Mouse (Mus musculus) myocyte (in vitro differentiated cells): ENCODE results near the gene Sh3rf1. TPM values are rescaled to one million over a fixed set of nuclear protein-coding genes. Genes with fewer than 3 reads are reported as not detected.

Experiments used
- H3K27me3 ChIP-seq: one replicate; pipeline ENCODE4 v1.6.1; 2011; ENCODE audit not compliant: control insufficient read depth, insufficient read depth, insufficient read length
- H3K36me3 ChIP-seq: one replicate; pipeline ENCODE4 v1.6.1; 2011; ENCODE audit not compliant: control insufficient read depth, insufficient read depth
- H3K4me2 ChIP-seq: one replicate; pipeline ENCODE4 v1.6.1; 2011; ENCODE audit warnings: low read depth, control low read depth
- H3K4me3 ChIP-seq: one replicate; pipeline ENCODE4 v1.5.1; 2011; ENCODE audit warnings: mild to moderate bottlenecking, control low read depth, moderate library complexity
- H3K79me2 ChIP-seq: one replicate; pipeline ENCODE4 v1.6.1; 2011; ENCODE audit not compliant: control insufficient read depth, insufficient read depth
- H3ac ChIP-seq: one replicate; pipeline ENCODE4 v1.6.1; 2011; ENCODE audit not compliant: control insufficient read depth, insufficient read length
- CEBPB ChIP-seq: IDR thresholded peaks from 2 replicates; pipeline ENCODE4 v1.6.1; 2011; ENCODE audit warnings: mild to moderate bottlenecking, moderate library complexity; ENCODE audit not compliant: poor library complexity, insufficient read depth, severe bottlenecking
- E2F4 ChIP-seq: IDR thresholded peaks from one replicate; pipeline ENCODE4 v1.6.1; 2011; ENCODE audit warnings: mild to moderate bottlenecking, control low read depth, moderate library complexity; ENCODE audit not compliant: insufficient read depth
- MAX ChIP-seq: IDR thresholded peaks from one replicate; pipeline ENCODE4 v1.6.1; 2011; ENCODE audit warnings: low read depth, mild to moderate bottlenecking, control low read depth
- MYOD1 ChIP-seq, 3 experiments: IDR thresholded peaks; one replicate each; pipeline ENCODE4 v1.6.1; 2011; ENCODE audit warnings: control low read depth in 2 of 3, low read depth in 2 of 3, mild to moderate bottlenecking in 2 of 3, moderate library complexity in 1 of 3; ENCODE audit not compliant: insufficient read length in 2 of 3, control insufficient read depth in 1 of 3
- MYOG ChIP-seq, 3 experiments: IDR thresholded peaks; one replicate each; pipeline ENCODE4 v1.6.1; 2011; ENCODE audit warnings: control low read depth in 2 of 3, low read depth in 2 of 3, mild to moderate bottlenecking in 2 of 3; ENCODE audit not compliant: insufficient read length in 2 of 3, control insufficient read depth in 1 of 3, insufficient read depth in 1 of 3
- POLR2A ChIP-seq: IDR thresholded peaks from one replicate; pipeline ENCODE4 v1.6.1; 2011; ENCODE audit warnings: low read depth, mild to moderate bottlenecking, control low read depth, moderate library complexity; ENCODE audit not compliant: insufficient read length
- POLR2AphosphoS2 ChIP-seq: IDR thresholded peaks from one replicate; pipeline ENCODE4 v1.6.1; 2011; ENCODE audit warnings: low read depth, control low read depth; ENCODE audit not compliant: insufficient read length
- REST ChIP-seq: IDR thresholded peaks from one replicate; pipeline ENCODE4 v1.6.1; 2011; ENCODE audit warnings: mild to moderate bottlenecking, control low read depth, moderate library complexity; ENCODE audit not compliant: insufficient read depth, insufficient read length
- SRF ChIP-seq: IDR thresholded peaks from one replicate; pipeline ENCODE4 v1.6.1; 2011; ENCODE audit warnings: low read depth; ENCODE audit not compliant: control insufficient read depth, insufficient read length
- TCF12 ChIP-seq: IDR thresholded peaks from one replicate; pipeline ENCODE4 v1.6.1; 2011; ENCODE audit warnings: mild to moderate bottlenecking, control low read depth; ENCODE audit not compliant: poor library complexity, insufficient read depth, severe bottlenecking
- TCF3 ChIP-seq: IDR thresholded peaks from one replicate; pipeline ENCODE4 v1.6.1; 2011; ENCODE audit warnings: low read depth, control low read depth; ENCODE audit not compliant: insufficient read length
- USF1 ChIP-seq: IDR thresholded peaks from one replicate; pipeline ENCODE4 v1.6.1; 2011; ENCODE audit warnings: low read depth, mild to moderate bottlenecking, control low read depth, moderate library complexity
- polyA plus RNA-seq: library from polyadenylated mRNA; unstranded; fragments of >200 nt; fragmentation: generic; extraction: Trizol; gene quantifications from one replicate; pipeline ENCODE4 v1.2.1, GENCODE M21; 2012; ENCODE audit warnings: missing spikeins

The Sh3rf1 gene
- polyA plus RNA-seq, 1 experiment, result 4.2 TPM

DNA sequence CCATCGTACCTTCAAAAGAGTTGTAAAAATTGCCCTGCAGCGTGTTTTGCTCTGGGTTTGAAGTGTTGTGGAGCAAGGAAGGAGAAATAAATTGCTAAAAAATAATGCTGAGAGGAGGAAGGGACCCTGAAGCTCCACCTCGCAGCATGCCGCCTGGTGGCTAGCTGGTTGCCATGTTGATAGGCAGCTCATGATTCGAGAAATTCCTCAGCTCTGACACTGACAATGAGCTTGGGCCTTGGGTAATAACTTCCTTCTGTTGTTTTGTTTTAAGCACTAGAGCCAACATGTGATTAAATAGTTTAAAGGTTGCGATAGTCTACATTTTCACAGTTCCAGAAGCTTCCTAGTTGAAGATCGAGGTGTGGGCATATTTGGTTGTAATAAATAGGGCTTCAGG is 89.3 kb downstream of the Sh3rf1 start:
- H3ac ChIP-seq, result no peak overlapping the region
- no peaks in the 10 kb centered on the region for H3K36me3 ChIP-seq
- H3K4me2 ChIP-seq, result no peak overlapping the region
- H3K27me3 ChIP-seq, result no peaks in the 10 kb centered on the region
- no peaks in the 10 kb centered on the region for H3K79me2 ChIP-seq
- H3K4me3 ChIP-seq, result no peak overlapping the region
- no peak for TF ChIP-seq REST
- no peak for TF ChIP-seq SRF
- no peak for TF ChIP-seq MYOG (IDR thresholded peaks at IDR 0.05; ENCODE audit: control insufficient read depth in 1 of 3, insufficient read depth in 1 of 3, insufficient read length in 2 of 3, low read depth in 2 of 3)
- no peak for TF ChIP-seq CEBPB
- no peak for TF ChIP-seq POLR2A
- TF ChIP-seq TCF3, result no peak
- TF ChIP-seq USF1, result no peak
- TF ChIP-seq E2F4, result no peak
- TF ChIP-seq POLR2AphosphoS2, result no peak
- TF ChIP-seq MAX, result no peak
- no peak for TF ChIP-seq TCF12

DNA sequence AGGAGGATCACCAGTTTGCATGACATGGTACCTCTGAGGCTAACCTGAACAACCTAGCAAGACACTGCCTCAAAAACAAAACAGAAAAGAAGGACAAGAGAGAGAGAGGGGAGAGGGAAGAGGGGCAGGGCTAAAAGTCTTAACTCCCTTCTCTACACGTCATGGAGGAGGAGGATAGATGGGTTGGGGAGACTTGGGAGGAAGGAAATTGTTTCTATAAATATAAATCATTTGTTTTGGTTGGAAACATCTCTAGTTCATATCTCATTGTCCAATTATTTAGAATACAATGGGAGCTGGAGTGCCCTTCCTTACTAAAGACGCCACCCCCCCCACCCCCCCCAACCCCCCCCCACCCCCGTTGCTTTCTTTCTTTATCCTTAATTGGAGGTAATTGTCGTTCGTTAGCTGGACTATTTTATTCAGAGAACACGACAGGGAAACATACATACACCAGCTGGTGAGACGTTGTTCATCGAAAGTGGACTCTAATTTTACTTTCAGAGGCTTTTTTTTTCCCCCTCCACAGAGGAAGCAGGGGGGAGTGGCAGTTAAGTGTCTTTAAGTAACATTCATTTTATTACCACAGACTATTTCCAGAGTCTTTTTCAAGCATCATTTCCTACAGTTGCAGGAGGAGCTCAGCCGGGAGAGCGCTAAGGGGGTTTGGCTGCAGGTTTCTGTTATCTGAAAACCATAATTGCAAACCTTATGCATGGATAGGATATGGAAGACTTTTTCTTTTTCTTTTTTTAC is 92.5 kb downstream of the Sh3rf1 start:
- Histone ChIP-seq H3K27me3 (no peaks in the 10 kb centered on the region), H3ac (no peak overlapping the region), H3K4me2 (no peak overlapping the region), H3K4me3 (no peak overlapping the region), H3K36me3 (no peaks in the 10 kb centered on the region), H3K79me2 (no peaks in the 10 kb centered on the region)
- TF ChIP-seq TCF3, result no peak
- TF ChIP-seq TCF12, result no peak

DNA sequence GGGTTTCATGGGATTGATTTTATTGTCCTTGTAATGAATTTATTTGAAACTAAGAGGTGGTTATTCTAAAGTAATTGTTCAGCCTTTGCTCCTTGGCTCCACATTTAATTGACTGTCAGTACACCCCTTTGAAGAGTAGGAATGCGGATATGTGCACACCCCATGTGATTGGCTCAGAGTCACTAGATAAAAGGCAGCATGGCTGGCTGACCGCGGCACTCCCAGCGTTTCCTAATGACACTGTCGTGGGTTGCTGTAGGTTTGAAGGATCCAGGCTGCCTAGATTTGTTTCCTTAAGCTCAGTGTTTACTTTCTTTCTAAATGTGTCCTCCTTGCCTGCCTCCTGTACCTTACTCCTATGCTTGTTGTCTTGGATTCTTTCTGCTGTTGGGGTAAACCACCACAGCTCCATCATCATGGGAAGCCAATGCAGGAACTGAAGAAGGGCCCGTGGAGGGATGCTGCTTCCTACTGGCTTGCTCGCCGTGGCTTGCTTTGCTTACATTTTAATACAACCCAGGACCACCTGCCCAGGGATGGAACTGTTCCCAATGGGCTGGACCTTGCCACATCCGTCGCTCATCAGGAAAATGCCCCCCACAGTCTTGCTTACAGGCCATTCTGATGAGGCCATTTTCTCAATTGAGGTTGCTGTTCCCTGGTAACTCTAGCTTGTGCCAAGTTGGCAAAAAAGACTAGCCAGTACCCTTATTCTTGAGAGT is 93.3 kb downstream of the Sh3rf1 start:
- H3K4me3 ChIP-seq, result no peak overlapping the region
- H3K4me2 ChIP-seq, result no peak overlapping the region
- H3K79me2 ChIP-seq, result no peaks in the 10 kb centered on the region
- TF ChIP-seq POLR2AphosphoS2, result no peak
- TF ChIP-seq MYOD1 (IDR thresholded peaks at IDR 0.05; ENCODE audit: control insufficient read depth in 1 of 3, insufficient read length in 2 of 3, low read depth in 2 of 3), result no peak
- TF ChIP-seq MAX, result no peak
- TF ChIP-seq TCF12, result no peak
- TF ChIP-seq MYOG (IDR thresholded peaks at IDR 0.05; ENCODE audit: control insufficient read depth in 1 of 3, insufficient read depth in 1 of 3, insufficient read length in 2 of 3, low read depth in 2 of 3), result no peak
- no peak for TF ChIP-seq USF1
- TF ChIP-seq REST, result no peak
- no peak for TF ChIP-seq TCF3
- no peak for TF ChIP-seq POLR2A
- H3K36me3 ChIP-seq, result no peaks in the 10 kb centered on the region
- no peaks in the 10 kb centered on the region for H3K27me3 ChIP-seq
- no peak overlapping the region for H3ac ChIP-seq

DNA sequence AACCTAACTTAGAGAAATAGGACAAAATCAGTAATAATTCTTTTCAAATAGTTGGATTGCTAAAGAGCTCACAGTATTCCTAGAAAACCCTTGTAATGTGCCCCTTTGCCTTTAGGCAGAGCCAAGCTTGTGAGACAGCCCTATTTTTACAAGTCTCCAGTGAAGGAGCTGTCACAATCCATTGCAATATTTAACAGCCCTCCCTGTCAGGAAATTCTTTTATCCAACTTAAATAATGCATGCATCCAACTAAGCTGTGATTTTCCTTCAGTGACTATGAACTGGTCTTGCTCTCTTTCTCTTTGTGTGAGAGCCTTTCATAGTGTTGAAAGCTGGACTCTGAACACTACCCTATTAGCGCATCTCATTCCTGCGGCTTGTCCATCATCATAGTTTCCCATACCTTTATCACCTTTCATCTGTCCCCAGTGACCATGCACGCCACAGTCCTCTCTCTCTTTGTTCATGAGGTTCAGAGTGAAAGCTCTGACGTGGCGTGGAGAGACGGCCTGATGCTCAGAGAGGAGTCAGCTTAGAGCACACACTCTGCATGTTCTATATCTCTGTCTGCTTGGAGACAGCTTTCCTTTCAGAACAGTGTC is 94.0 kb downstream of the Sh3rf1 start:
- Histone ChIP-seq H3K36me3 (no peaks in the 10 kb centered on the region), H3K4me2 (no peak overlapping the region), H3K4me3 (no peak overlapping the region), H3ac (no peak overlapping the region), H3K27me3 (no peaks in the 10 kb centered on the region), H3K79me2 (no peaks in the 10 kb centered on the region)
- TF ChIP-seq CEBPB (no peak), SRF (no peak), E2F4 (no peak), MAX (no peak), MYOD1 (IDR thresholded peaks at IDR 0.05; ENCODE audit: control insufficient read depth in 1 of 3, insufficient read length in 2 of 3, low read depth in 2 of 3) (no peak), MYOG (IDR thresholded peaks at IDR 0.05; ENCODE audit: control insufficient read depth in 1 of 3, insufficient read depth in 1 of 3, insufficient read length in 2 of 3, low read depth in 2 of 3) (no peak), TCF3 (no peak), POLR2AphosphoS2 (no peak), REST (no peak), USF1 (no peak), POLR2A (no peak), TCF12 (no peak)
